Mouse (Mus musculus) splenic B cell, adult 2 months (primary cell): ENCODE results near the gene Lcp2.
A peak's percentile ranks its signal among the peaks of the same experiment; 100 is the strongest.

Experiments
- DNase-seq: peaks from one replicate; pipeline ENCODE4 v3.0.0-alpha.2; 2011; ENCODE audit warnings: low read depth, low spot score
- H3K27me3 ChIP-seq: 2 replicates; pipeline ENCODE4 v1.6.1; 2012; ENCODE audit warnings: mild to moderate bottlenecking, low read length, moderate library complexity, mixed read lengths; ENCODE audit not compliant: control insufficient read depth, poor library complexity, insufficient read depth, severe bottlenecking
- H3K36me3 ChIP-seq: 2 replicates; pipeline ENCODE4 v1.6.1; 2012; ENCODE audit warnings: mild to moderate bottlenecking, low read length, moderate library complexity, mixed read lengths; ENCODE audit not compliant: control insufficient read depth, poor library complexity, insufficient read depth, severe bottlenecking

Gene Lcp2

DNA sequence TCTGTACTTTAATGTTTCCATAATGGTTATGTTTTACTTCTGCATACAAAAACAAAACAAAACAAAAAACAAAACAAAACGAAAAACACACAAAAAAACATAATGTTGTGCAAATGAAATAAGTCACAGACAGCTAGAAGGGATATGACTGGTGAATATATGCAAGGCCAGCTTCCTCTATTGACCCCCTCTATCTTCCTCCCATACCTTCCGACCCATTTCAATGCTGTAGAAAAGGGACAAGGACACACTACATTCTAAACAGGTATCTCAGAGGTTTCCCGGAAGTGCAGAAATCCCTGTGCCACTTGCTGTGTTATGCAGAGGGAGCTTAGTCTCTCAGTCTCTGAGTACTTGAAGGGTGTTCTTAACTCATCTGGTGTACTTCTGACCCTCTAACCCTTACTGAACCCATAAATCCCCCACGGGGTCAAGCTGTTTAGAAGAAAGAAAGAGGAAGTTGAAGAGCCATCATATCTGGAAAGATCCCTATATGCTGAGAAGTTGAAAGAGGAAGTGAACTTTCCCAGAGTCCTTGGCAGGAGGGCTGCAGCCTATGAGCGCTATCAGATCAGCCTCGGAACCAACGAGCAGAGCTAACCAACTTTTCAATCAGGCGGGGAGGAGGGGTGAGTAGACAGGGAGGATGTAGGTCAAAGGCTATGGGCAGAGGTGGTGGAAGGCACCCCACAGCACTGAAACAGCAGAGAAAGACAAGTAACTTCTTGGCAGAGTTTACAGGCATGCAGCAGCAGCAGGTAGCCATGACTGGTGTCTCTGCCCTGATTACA is 15.5 kb upstream of the Lcp2 start:
- Histone ChIP-seq H3K27me3 (no peaks in the 10 kb centered on the region), H3K36me3 (no peaks in the 10 kb centered on the region)
- peak; percentile 70 for DNase-seq

DNA sequence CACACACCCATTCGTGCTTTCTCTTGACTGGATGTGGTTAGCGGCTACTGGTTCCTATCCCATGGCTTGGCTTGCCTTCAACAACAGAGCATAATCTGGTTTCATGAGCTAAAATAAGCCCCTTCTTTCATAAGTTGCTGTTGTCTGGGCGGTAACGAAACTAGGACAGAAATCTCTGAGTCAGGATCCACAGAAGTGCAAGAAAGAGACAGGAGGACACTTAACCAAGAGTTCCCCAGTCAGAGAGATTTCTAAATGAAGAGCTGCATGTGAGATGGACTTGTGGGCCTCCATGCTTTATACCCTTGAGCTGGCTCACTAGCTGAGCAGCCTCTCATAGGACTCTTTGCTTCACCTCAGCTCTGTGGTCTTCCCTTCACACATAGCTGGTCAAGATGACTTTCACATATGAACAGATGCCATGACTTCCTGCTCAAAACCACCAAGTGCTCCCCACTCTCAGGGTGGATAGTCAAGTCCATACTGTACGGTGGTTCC is 12.7 kb upstream of the Lcp2 start:
- Histone ChIP-seq H3K27me3 (no peaks in the 10 kb centered on the region; the same call in 1 of the 2 replicates), H3K36me3 (no peaks in the 10 kb centered on the region)
- DNase-seq = peak; percentile 70

DNA sequence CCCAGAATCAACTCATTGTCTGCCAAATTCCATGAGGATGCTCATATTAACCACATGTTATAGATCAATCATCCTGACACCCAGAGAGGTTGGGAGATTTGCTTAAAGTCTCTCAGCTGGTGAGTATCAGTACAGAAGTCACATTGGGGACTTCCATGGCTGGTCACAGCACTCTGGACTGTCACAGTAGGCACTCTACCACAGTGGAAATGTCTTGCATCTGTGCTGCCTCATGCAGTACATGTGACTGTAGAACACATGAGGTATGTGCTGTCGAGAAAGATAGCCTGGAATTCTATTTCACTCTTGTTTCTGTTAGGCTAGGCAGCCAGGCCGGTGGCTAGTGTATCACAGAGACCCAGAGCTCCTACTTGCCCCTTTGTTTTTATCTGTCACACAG is 11.9 kb upstream of the Lcp2 start:
- peak; percentile 34 for DNase-seq
- Histone ChIP-seq H3K36me3 (no peaks in the 10 kb centered on the region), H3K27me3 (no peaks in the 10 kb centered on the region; the same call in 1 of the 2 replicates)

DNA sequence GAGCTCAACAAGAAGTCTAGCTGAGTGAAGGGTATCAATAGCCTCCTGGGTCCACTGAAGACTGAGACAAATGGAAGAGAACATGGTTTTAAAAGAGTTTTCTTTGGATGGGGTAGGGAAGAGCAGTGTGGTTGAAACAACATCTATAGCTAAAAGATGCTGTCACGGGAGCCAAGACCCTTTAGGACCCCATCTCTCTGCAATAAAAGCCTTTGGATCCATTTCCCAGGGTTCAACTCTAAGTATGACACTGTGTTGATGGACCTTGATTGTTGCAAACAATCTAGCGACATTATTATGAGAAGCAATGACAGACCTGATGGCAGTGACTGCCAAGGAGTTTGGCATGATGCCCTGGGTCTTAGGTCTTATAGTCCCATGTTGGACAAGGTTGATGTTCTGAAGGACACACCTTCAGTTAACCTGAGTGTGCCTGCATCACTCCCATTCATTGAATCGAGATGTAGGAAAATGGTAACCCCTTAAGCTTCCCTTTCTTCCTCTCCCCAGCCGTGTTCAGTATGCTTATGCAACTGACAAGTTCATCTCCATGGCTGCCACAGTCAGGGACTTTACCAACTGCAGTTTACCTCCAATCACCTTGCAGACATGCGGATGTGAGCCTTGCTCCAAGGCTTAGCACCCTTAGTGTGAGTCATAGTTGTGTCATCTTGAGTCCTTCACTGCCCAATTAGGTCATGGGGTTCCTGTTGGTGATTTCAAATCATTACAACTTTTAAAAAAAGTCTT is 10.6 kb upstream of the Lcp2 start:
- no peaks in the 10 kb centered on the region for H3K36me3 ChIP-seq
- no peak for DNase-seq

DNA sequence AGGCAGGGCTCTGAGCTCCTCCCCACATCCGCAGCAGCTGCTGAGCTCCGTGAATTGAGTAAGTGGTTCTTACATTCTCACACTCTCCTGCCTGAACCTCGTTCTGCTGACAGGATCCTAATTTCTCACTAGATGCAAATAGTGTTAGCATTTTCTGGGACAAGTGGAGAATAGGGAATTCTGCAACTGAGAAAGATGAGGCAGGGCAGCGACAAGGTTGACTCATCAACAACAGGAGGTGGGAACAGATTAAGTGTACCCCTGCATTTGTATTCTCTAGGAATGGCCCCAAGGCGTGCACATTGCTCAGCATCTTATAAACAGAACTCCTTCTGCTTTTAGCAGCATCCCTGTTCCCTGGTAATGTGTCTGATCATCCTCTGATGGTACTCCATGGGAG is 6.7 kb upstream of the Lcp2 start:
- no peak for DNase-seq
- Histone ChIP-seq H3K36me3 (no peaks in the 10 kb centered on the region), H3K27me3 (no peaks in the 10 kb centered on the region; the same call in none of the 2 replicates)

More for the DNA sequence above, 10.6 kb upstream of the Lcp2 start:
- H3K27me3 ChIP-seq = no peaks in the 10 kb centered on the region; the same call in none of the 2 replicates

DNA sequence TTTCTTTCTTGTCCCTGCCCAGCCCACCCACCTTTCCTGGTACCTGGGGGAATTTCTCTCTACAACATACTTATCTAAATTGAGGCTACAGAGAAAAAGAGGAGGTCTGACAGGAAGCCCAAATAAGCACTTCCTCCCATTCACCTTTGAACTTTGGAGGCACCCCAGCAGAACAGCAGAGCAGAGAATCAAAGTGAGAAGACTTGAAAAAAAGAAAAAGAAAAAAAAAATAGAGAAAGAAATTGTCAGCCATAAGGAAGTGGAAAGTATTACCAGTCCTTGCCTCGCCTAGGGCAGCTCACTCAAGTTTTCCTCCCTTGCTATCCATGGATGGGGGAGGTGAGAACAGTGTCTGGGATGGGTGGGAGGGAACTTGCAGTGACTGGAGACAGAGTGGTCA is 3.9 kb upstream of the Lcp2 start:
- DNase-seq = peak; percentile 17
- no peaks in the 10 kb centered on the region; the same call in none of the 2 replicates for H3K27me3 ChIP-seq
- H3K36me3 ChIP-seq = no peaks in the 10 kb centered on the region

DNA sequence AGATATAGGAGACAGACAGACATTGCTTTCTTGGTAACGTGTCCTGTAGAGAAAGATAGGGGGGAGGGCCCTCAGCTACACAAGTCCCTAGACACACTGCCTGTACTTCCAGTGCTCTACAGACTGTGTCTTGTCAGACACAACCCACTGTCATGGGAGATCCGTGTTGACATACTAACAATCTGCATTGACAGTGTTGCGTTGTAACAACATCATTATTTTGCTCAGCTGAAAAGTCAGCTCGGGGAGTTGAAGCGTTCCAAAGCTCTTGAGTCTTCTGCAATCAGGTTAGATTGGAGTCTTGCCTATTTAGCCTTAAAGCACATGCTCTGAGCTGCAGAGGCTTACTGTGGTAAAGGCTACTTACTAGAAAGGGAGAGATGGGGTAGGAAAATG is 820 bp downstream of the Lcp2 start:
- no peaks in the 10 kb centered on the region for H3K36me3 ChIP-seq
- no peak for DNase-seq
- H3K27me3 ChIP-seq = no peaks in the 10 kb centered on the region

DNA sequence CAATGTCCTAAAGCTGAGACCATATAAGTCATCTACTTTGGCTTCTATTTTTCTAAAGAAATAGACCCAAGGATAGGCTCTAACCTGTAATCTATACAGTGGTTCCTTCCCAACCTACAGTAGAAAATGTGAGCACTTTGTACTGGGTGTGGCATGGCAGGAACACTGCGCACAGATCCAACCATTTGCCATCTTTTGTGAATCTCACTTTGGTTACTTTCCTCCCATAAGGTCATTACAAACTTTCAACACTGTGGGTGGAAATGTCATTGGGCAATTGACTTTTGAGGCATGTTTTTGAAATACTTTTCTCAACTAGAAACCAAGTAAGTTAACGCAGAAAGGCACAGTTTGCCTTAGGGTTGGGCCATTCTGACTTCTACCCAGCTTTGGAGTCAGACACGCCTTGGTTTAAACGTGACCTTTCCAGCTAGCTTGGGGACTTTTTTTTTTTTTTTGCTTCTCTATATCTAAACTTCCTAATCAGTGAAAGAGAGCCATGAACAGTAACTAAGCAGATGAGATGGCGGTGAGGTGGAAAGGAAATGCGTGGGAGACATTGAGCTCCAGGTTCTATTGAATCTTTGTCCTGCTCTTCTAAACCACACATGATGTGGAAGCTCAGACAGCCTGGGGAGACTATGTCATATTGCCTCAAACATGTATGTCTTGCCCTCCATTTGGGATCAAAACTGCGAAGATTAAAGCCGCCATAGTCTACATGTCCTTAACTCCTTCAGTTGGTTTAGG is 1.8 kb downstream of the Lcp2 start:
- Histone ChIP-seq H3K27me3 (no peaks in the 10 kb centered on the region), H3K36me3 (no peaks in the 10 kb centered on the region)
- no peak for DNase-seq

DNA sequence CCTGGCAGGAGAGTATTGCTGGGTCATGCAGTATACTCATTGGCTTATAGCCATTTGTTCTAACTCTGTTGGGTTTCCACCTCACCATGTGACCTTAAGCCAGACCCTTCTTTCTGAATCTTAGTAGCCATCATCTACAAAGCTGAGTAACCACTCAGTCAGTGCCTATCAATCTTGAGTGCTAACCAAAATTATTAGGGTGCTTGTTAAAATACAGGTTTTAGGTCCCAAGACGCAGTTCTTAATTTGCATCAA is 2.3 kb downstream of the Lcp2 start:
- no peaks in the 10 kb centered on the region for H3K27me3 ChIP-seq
- DNase-seq = no peak
- no peaks in the 10 kb centered on the region for H3K36me3 ChIP-seq

DNA sequence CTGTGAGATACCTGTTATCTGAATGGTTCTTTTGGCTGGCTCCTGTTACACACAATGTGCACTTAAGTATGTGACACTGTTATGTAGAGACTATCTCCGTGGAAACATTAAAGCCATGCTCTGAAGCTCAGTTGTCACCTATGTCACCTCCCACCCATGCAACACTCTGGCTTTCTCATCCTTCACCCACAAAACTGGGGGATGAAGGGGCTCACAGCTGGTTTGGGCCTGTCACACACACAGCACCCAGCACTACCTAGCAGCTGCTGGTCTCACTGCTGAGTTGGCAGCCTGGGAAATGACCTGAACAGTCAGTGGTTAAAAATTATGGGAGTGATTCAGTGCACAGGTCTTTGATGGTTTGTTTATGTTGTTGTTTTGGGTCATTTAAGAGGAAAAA is 3.3 kb downstream of the Lcp2 start:
- no peaks in the 10 kb centered on the region for H3K27me3 ChIP-seq

DNA sequence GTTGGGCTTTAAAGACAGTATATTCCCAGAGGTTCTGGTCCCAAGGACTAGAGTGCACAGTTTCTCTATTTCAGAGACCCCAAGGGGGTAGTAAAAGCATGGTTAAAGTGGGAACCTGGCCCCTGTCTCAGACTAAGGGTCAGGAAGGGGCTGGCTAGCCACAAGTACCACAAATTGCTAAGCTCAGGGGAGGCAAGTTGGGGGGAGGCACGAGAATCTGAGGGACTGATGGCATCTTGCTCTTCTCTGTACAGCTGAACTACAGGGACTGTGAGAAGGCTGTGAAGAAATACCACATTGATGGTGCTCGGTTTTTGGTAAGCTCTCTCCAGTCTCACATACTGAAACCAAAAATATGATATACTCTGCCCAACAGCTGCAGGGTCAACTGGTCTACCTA is 3.9 kb downstream of the Lcp2 start:
- no peaks in the 10 kb centered on the region for H3K27me3 ChIP-seq
- DNase-seq = no peak
- no peaks in the 10 kb centered on the region for H3K36me3 ChIP-seq

More for the DNA sequence above, 3.3 kb downstream of the Lcp2 start:
- no peaks in the 10 kb centered on the region for H3K36me3 ChIP-seq
- no peak for DNase-seq

DNA sequence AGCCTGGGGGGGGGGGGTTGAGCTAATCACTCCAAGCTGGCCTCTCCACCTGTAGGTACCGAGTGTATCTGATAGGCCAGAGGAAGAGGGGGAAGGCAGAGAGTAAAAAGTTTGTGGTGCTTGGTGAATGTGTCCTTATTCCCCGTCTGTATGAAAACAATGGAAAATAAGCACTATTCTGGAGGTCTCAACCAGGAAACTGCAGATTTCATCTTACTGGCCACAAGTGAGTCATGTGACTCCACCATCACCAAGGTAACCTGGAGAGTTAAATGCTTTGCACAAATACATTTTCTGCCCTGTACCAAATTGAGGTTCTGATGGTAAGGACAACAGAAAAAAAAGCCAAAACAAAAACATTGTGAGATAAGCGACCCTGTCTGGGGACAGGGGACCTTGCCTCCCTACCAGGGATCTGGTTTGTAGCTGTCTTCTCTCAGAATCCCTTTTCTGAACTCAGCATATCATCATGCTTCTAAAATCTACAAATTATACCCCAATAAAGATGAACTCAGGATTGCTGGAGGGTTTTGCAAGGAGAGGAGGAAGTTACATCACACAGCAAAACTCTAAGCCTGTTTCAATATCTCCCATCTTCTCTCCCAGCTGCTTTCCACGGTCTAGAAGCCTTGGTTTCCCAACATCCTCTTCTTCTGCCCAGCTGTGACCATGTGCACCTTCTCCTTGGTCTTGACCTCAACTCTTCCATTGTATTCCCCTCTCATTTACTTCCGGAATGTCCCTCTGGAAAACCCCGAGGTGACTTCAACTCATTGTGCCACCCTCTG is 6.5 kb downstream of the Lcp2 start:
- Histone ChIP-seq H3K36me3 (no peaks in the 10 kb centered on the region), H3K27me3 (no peaks in the 10 kb centered on the region)
- DNase-seq = no peak

DNA sequence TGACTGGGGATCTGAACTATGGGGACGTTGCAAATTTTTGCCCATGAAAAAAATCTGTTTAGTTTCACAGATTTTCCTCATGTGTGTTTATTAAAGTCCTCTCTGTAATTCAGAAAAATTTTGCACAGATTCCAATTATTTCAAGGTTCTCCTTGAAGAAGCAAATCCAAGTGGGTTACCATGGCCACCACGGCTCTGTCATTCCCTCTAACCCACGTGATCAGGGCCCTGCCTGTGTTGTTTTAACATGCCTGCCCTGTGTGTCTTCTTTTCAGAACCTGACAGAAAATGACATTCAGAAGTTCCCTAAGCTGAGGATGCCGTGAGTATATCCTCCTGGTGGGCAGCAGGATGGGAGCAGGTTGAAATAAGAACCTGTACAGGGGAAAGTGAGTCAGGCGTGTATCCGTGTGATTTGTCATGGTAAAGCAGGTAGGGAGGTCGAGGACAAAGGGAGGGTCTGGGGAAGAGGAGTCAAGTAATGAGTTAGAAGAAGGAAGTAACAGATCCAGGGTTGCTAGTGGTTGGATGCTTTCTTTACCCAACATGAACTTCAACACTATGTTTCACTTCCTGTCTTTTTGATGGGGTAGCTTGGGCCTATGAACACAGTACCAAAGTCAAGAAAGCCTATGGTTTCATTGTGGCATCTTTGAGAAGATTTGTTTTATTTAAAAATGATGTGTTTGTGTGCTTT is 7.5 kb downstream of the Lcp2 start:
- H3K27me3 ChIP-seq = no peaks in the 10 kb centered on the region
- DNase-seq = peak; percentile 19
- no peaks in the 10 kb centered on the region for H3K36me3 ChIP-seq

DNA sequence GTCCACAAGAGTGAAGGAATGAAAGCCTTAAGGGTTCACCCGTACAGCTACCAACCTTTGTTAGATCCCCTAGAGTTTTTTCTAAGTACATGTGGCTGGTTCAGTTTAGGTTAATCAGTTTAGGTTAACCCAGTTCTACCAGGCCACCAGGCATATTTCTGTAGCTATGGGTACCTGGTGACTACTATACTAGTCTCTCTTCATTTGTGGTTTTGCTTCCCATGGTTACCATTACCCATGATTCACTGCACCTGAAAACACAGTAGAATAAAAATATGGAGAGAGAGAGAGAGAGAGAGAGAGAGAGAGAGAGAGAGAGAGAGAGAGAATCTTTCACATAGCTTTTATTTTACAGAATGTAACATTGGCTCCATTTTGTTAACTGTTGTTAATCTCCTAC is 10.0 kb downstream of the Lcp2 start:
- no peak for DNase-seq
- Histone ChIP-seq H3K36me3 (no peaks in the 10 kb centered on the region), H3K27me3 (no peaks in the 10 kb centered on the region)
